Mouse (Mus musculus) testis, adult 2 months (tissue): ENCODE results near the gene Hipk1.

Source experiments
- CTCF ChIP-seq: fragments of 200-500 bp; IDR thresholded peaks from 2 replicates; pipeline ENCODE4 v1.5.1; 2012; ENCODE audit warnings: low read depth, mild to moderate bottlenecking, inconsistent platforms, low read length, moderate library complexity; ENCODE audit not compliant: control insufficient read depth, insufficient read depth, insufficient replicate concordance
- POLR2A ChIP-seq: fragments of 200-500 bp; IDR thresholded peaks from 2 replicates; pipeline ENCODE4 v1.6.1; 2012; ENCODE audit warnings: low read depth, mild to moderate bottlenecking, inconsistent platforms, low read length, moderate library complexity; ENCODE audit not compliant: control insufficient read depth

GRCm38 (mm10) chr3:103709470-103710040, 81.8 kb downstream of the Hipk1 start:
- TF ChIP-seq CTCF (no peak), POLR2A (no peak)
